Mouse (Mus musculus): Measurements from ENCODE around the gene Hagh. TPM values are rescaled to one million over a fixed set of nuclear protein-coding genes. Genes with fewer than 3 reads are reported as not detected.

The Hagh gene
- 39.7 and 46.3 TPM in 2 replicates for polyA plus RNA-seq (2012; rRNA removed)

DNA sequence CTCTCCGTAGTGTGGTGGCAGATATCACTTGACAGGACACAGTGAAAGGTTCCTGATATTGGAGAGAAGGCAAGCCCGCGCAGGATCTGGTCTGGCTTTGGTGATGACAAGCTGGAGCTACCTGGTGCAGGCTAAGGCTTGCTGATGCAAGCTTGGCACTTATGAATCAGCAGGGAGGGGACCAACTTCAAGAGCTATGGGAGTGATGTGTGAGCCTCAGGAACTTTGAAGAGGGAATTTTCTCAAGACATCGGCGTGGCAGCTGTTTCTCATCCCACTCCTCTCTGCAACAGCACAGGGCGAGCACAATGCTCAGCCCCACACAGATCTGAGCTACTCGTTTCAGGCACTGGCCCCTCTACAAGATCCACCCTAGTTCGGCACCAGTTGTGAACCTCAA lies at the start of gene Hagh:
Hagh (plus strand) TSS at position 302 of the 400 bp plus-strand sequence.
- TF ChIP-seq CTCF (IDR thresholded peaks at IDR 0.05; ENCODE audit: borderline replicate concordance, extremely low read depth, insufficient read depth, insufficient read length) (no peak), POLR2A (IDR thresholded peaks at IDR 0.05; ENCODE audit: borderline replicate concordance, extremely low read depth, insufficient read depth, insufficient read length, poor library complexity, severe bottlenecking) (no peak)
- DNase-seq (ENCODE audit: low read depth), result no peak

DNA sequence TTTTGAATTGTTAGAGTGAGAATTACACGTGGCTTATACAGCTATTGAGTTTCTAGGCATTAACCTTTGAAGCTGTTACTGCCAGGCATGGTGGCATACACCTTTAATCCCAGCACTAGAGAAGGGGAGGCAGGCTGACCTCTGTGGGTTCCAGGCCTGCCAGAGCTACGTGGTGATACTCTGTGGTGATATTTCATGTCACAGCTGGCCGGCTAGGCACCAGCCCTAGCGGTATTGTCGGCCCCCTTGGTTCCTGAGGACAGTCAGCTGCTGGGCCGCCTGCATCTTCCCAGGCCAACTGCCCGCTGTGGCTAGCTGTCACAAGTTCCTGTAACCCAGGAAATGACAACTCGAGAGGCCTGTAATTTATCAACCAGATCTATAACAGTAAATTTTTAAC lies 47.8 kb upstream of the Hagh start:
- no peak for DNase-seq (ENCODE audit: low read depth)
- TF ChIP-seq POLR2A (IDR thresholded peaks at IDR 0.05; ENCODE audit: borderline replicate concordance, extremely low read depth, insufficient read depth, insufficient read length, poor library complexity, severe bottlenecking) (no peak), CTCF (IDR thresholded peaks at IDR 0.05; ENCODE audit: borderline replicate concordance, extremely low read depth, insufficient read depth, insufficient read length) (no peak)

DNA sequence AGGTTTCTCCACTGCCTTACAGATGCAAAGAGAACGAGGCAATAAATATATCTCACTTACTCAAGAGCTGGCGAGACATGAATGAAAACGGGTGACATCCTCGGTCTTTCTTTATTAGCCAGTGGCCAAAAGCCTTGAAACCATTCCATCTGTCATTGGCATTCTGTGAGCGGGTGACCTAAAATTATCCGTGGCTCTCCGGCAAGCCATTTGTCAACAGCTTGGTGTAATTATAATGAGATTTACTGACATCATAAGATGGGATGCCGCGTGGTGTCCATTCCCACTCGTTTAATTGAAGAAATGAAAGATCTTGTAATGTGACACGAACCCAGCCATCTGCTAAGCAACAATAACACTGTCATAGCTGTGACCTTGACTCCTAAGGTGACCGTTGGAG lies 45.2 kb upstream of the Hagh start:
- TF ChIP-seq CTCF (IDR thresholded peaks at IDR 0.05; ENCODE audit: borderline replicate concordance, extremely low read depth, insufficient read depth, insufficient read length) (no peak), POLR2A (IDR thresholded peaks at IDR 0.05; ENCODE audit: borderline replicate concordance, extremely low read depth, insufficient read depth, insufficient read length, poor library complexity, severe bottlenecking) (no peak)
- DNase-seq (ENCODE audit: low read depth), result peak; percentile 15

DNA sequence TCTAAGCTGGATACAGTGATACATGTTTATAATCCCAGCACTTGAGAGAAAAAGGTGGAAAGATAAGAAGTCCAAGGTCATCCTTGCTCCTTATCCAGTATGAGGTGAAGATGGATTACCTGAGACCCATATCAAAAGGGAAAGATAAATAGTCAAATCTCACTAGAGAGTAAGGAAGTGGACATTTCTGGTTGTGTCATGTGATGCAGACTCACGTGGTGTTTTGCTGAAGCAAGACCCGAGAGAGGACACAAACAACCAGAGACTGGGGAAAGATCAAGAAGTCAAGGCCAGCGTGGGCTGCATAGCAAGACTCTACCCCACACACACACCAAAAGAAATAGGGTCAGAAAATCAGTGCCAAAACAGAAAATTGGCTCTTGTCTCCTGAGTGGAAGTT lies 43.0 kb upstream of the Hagh start:
- TF ChIP-seq POLR2A (IDR thresholded peaks at IDR 0.05; ENCODE audit: borderline replicate concordance, extremely low read depth, insufficient read depth, insufficient read length, poor library complexity, severe bottlenecking) (no peak), CTCF (IDR thresholded peaks at IDR 0.05; ENCODE audit: borderline replicate concordance, extremely low read depth, insufficient read depth, insufficient read length) (no peak)
- no peak for DNase-seq (ENCODE audit: low read depth)

DNA sequence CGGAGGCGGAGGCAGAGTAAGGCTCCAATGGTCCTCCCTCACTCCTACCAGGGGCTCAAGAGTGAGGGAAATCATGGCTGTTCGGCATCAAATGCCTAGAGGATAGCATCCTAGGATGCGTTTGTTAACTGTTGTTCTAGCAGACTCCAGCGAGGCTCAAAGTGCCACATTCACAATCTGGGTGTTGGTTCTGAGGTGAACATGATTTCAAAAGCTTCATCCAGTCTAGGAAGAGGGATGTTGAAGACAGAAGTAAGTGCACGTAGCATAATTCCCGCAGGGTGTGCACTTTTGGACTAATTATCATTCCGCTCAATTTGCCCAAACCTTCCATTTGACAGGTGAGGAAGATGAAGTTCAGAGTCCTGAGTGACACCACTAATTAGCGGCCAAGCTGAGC lies 41.7 kb upstream of the Hagh start:
- no peak for DNase-seq (ENCODE audit: low read depth)
- no peak for TF ChIP-seq POLR2A (IDR thresholded peaks at IDR 0.05; ENCODE audit: borderline replicate concordance, extremely low read depth, insufficient read depth, insufficient read length, poor library complexity, severe bottlenecking)
- TF ChIP-seq CTCF (IDR thresholded peaks at IDR 0.05; ENCODE audit: borderline replicate concordance, extremely low read depth, insufficient read depth, insufficient read length), result no peak

DNA sequence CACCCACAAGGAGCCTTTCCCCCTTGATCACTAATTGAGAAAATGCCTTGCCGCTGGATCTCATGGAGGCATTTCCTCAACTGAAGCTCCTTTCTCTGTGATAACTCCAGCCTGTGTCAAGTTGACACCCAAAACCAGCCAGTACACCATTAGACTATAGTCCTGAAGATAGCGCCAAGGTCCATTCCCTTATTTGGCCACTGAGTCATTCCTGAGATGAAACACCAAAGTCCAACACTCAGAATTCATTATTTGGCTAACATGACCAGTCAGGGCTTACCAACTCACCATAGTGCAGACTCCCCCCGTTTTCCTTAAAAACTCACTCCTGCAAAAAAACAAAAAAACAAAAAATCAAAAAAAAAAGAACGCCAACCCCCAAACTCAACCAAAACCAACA lies 40.5 kb upstream of the Hagh start:
- TF ChIP-seq POLR2A (IDR thresholded peaks at IDR 0.05; ENCODE audit: borderline replicate concordance, extremely low read depth, insufficient read depth, insufficient read length, poor library complexity, severe bottlenecking) (no peak), CTCF (IDR thresholded peaks at IDR 0.05; ENCODE audit: borderline replicate concordance, extremely low read depth, insufficient read depth, insufficient read length) (no peak)
- DNase-seq (ENCODE audit: low read depth), result no peak

DNA sequence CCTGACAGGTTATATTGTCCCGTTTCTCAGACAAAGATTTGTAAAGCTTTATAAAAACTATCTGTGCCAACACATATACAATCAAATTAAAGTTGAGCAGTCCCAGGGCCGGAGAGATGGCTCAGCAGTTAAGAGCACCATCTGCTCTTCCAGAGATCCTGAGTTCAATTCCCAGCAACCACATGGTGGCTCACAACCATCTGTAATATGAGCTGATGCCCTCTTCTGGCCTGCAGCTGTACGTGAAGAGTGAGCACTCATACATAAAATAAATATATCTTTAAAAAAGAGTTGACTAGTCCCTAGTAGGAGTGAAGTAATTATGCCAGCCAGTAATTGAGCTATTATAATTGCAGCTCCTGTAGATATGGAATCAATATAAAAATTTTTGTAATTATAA lies 39.4 kb upstream of the Hagh start:
- TF ChIP-seq CTCF (IDR thresholded peaks at IDR 0.05; ENCODE audit: borderline replicate concordance, extremely low read depth, insufficient read depth, insufficient read length), result no peak
- DNase-seq (ENCODE audit: low read depth), result no peak

DNA sequence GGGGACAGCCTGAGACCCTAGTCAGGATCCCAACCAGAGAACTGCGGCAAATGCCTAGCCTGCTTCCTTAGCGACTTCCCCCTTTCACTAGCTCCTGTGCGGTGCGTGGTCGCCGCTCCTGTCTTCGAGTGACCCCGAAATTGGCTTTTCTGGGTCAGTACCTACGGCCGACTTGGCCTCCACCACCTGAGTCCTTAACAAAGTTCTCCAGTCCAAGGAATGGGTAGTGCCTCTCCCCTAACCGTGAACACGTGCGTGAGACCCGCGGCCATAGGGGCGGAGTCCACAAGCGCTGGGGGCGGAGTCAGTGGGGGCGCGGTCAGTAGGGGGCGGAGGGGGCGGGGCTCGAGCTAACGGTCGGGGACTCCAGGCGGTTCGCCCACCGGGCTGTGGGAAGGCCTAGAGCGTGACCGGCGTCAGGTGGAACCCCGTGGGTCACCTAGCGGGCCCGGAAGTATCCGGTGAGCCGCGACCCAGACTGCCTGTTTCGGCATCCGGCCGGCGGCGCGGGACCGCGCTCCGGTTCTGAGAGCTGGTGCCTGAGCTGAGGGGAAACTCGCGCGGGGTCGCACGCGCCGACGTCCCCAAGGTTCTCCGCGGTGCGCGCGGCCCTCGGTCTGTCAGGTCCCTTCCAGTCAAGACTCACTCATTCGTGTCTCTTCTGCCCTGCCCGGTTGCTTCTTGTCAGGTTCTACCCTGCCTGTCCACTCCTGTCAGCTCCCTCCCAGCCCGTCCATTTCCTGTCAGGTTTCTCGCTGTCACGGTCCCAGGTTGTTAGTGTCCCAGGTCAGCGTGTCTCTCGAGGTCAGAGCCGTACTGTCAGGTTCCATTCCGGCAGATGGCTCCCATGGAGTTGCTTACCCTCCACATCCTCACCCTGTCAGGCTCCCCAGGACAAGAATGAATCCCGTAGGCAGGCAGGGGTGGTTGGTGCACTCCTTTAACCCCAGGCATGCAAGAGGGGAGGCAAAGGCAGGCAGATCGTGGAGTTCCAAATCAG lies 35.7 kb upstream of the Hagh start, which contains the start of gene Meiob:
Meiob (plus strand) TSS at position 338 of the 1,000 bp plus-strand sequence.
- DNase-seq (ENCODE audit: low read depth), result peak; percentile 79
- TF ChIP-seq CTCF (IDR thresholded peaks at IDR 0.05; ENCODE audit: borderline replicate concordance, extremely low read depth, insufficient read depth, insufficient read length) (no peak), POLR2A (IDR thresholded peaks at IDR 0.05; ENCODE audit: borderline replicate concordance, extremely low read depth, insufficient read depth, insufficient read length, poor library complexity, severe bottlenecking) (no peak)

DNA sequence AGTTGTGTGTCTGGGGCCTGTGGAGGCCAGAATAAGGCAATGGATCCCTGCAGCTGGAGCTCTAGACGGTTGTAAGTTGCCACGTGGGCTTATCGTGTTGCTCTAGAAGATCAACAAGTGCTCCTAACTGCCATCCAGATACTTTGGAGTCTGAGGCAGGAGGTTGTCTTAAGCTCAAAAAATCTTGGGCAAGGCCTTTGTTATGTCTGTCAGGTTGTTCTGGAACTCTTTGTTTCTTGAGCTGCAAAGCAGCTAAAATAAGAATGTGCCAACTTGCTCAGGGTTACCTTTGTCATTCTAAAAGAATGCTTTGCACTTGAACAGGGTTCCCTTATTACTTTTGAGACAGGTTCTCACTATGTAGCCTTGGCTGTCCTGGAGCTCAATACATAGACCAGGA lies 28.7 kb upstream of the Hagh start:
- DNase-seq (ENCODE audit: low read depth), result no peak
- no peak for TF ChIP-seq CTCF (IDR thresholded peaks at IDR 0.05; ENCODE audit: borderline replicate concordance, extremely low read depth, insufficient read depth, insufficient read length)
- no peak for TF ChIP-seq POLR2A (IDR thresholded peaks at IDR 0.05; ENCODE audit: borderline replicate concordance, extremely low read depth, insufficient read depth, insufficient read length, poor library complexity, severe bottlenecking)

DNA sequence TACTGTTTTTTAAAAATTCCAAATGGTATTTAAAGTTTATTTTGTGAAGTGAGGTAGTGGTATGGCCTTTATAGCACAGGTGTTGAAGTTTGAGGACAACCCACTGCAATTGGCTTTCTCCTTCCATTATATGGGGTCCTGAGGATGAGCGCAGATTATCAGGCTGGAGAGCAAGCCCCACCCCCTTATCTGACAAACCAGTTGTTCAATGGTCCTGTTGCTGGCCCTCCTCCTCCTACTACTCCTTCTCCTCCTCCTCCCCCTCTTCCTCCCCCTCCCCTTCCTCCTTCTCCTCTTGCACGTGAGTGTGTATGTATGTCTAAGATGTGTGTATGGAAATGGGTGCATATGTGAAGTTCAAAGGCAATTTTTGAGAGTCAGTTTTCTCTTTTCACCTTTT lies 27.7 kb upstream of the Hagh start:
- DNase-seq (ENCODE audit: low read depth), result no peak
- no peak for TF ChIP-seq POLR2A (IDR thresholded peaks at IDR 0.05; ENCODE audit: borderline replicate concordance, extremely low read depth, insufficient read depth, insufficient read length, poor library complexity, severe bottlenecking)
- TF ChIP-seq CTCF (IDR thresholded peaks at IDR 0.05; ENCODE audit: borderline replicate concordance, extremely low read depth, insufficient read depth, insufficient read length), result no peak

DNA sequence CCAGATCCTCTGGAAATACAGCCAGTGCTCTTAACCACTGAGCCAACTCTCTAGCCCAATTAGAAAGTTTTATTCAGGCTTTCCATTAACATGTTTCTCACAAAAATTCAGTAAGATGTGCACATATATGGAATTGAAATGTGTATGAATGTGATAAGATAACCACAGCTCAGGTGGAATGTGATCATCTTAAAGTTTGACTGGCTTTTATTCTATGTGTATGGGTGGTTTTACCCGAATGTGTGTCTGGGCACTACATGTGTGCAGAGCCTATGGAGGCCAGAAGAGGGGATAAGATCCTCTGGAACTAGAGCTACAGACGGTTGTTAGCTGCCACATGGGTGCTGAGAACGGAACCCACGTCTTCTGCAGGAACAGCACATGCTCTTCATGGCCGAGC lies 24.7 kb upstream of the Hagh start:
- no peak for DNase-seq (ENCODE audit: low read depth)
- TF ChIP-seq CTCF (IDR thresholded peaks at IDR 0.05; ENCODE audit: borderline replicate concordance, extremely low read depth, insufficient read depth, insufficient read length) (no peak), POLR2A (IDR thresholded peaks at IDR 0.05; ENCODE audit: borderline replicate concordance, extremely low read depth, insufficient read depth, insufficient read length, poor library complexity, severe bottlenecking) (no peak)

DNA sequence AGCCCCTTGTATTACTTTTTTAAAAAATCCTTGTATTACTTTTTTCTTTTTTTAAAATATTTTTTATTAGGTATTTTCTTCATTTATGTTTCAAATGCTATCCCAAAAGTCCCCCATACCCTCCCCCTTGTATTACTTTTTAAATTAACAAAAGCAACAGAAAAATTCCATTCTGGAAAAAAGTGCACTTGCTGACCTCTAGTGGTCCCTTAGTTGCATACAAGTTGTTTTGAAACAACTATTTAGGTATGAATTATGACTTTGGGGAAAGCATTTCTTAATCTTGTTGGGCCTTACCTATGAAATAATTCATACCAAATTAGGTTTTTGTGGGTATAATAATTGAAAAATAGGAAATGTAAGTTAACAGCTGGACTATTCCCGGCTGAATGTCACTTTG lies 22.4 kb upstream of the Hagh start:
- no peak for TF ChIP-seq CTCF (IDR thresholded peaks at IDR 0.05; ENCODE audit: borderline replicate concordance, extremely low read depth, insufficient read depth, insufficient read length)
- TF ChIP-seq POLR2A (IDR thresholded peaks at IDR 0.05; ENCODE audit: borderline replicate concordance, extremely low read depth, insufficient read depth, insufficient read length, poor library complexity, severe bottlenecking), result no peak
- DNase-seq (ENCODE audit: low read depth), result peak; percentile 28
